Mouse (Mus musculus) intestine, embryonic 14.5 days (tissue): ENCODE results near the gene Supt3. TPM values are rescaled to one million over a fixed set of nuclear protein-coding genes. Genes with fewer than 3 reads are reported as not detected.
A peak's percentile ranks its signal among the peaks of the same experiment; 100 is the strongest.

ENCODE experiments used
- ATAC-seq: fragments of 200-750 bp; cut with Nextera tagmentation; replicated peaks from 2 replicates; pipeline ENCODE4 v1.8.0; 2017; ENCODE audit warnings: low read depth, moderate number of reproducible peaks, moderate TSS enrichment, moderate library complexity; ENCODE audit not compliant: low FRiP score, low TSS enrichment
- DNase-seq: peaks from one replicate; pipeline ENCODE4 v3.0.0-alpha.2; 2018; ENCODE audit warnings: low spot score
- H3K27ac ChIP-seq: fragments of 300-500 bp; sonication (generic); 2 replicates; pipeline ENCODE4 v1.5.1; 2014; ENCODE audit warnings: low read depth, mild to moderate bottlenecking, control low read depth
- H3K27me3 ChIP-seq: fragments of 300-500 bp; sonication (generic); replicated peaks from 2 replicates; pipeline ENCODE4 v1.6.1; 2014; ENCODE audit warnings: low read length, control low read depth; ENCODE audit not compliant: control insufficient read depth, insufficient read depth
- H3K36me3 ChIP-seq: fragments of 300-500 bp; sonication (generic); 2 replicates; pipeline ENCODE4 v1.6.1; 2014; ENCODE audit warnings: low read length, control low read depth; ENCODE audit not compliant: control insufficient read depth, insufficient read depth
- H3K4me1 ChIP-seq: fragments of 300-500 bp; sonication (generic); replicated peaks from 2 replicates; pipeline ENCODE4 v1.6.1; 2014; ENCODE audit warnings: low read length, control low read depth, mixed read lengths; ENCODE audit not compliant: control insufficient read depth, insufficient read depth
- H3K4me2 ChIP-seq: fragments of 300-500 bp; sonication (generic); 2 replicates; pipeline ENCODE4 v1.6.1; 2014; ENCODE audit warnings: low read length
- H3K4me3 ChIP-seq: fragments of 300-500 bp; sonication (generic); 2 replicates; pipeline ENCODE4 v1.5.1; 2014; ENCODE audit warnings: low read depth, low read length, control low read depth, mixed read lengths
- H3K9ac ChIP-seq: fragments of 300-500 bp; sonication (generic); 2 replicates; pipeline ENCODE4 v1.6.1; 2014; ENCODE audit warnings: mild to moderate bottlenecking, low read length
- H3K9me3 ChIP-seq: fragments of 300-500 bp; sonication (generic); 2 replicates; pipeline ENCODE4 v1.6.1; 2016; ENCODE audit warnings: low read length, control low read depth; ENCODE audit not compliant: control insufficient read depth
- WGBS: fragments of 180-500 bp; shearing (Covaris S2); extraction: QIAGEN DNeasy Blood & Tissue Kit; methylation state at CpG from one replicate; pipeline ENCODE4 v1.1.7; 2014; 5-methylcytosine and 5-hydroxymethylcytosine counted together
- polyA plus RNA-seq: library from polyadenylated mRNA; unstranded; fragments of >200 nt; fragmentation: Nextera tagmentation; extraction: Ambion mirVana; gene quantifications from 2 replicates; pipeline ENCODE4 v1.2.1, GENCODE M21; 2014

Gene Supt3
- polyA plus RNA-seq, 1 experiment from 2014 or later, result 18.8 TPM

- ATAC-seq, result no peak
- no peak overlapping the region for H3K27ac ChIP-seq
- no peaks in the 10 kb centered on the region for H3K27me3 ChIP-seq
- H3K4me2 ChIP-seq, result no peak overlapping the region
- H3K4me1 ChIP-seq, result no peaks in the 10 kb centered on the region
- H3K36me3 ChIP-seq, result 0 out of 2 replicates have a peak, but pooled peaks cover 6% of the 10 kb centered on the region
- 95% methylated on average over 12 of the region's 12 CpGs for WGBS
- no peak for DNase-seq
- H3K9me3 ChIP-seq, result no peaks in the 10 kb centered on the region
- H3K4me3 ChIP-seq, result no peak overlapping the region
- no peak overlapping the region for H3K9ac ChIP-seq
These were observed 15.4 kb downstream of the Supt3 start for GRCm38 (mm10) chr17:44792218-44792917.

DNA sequence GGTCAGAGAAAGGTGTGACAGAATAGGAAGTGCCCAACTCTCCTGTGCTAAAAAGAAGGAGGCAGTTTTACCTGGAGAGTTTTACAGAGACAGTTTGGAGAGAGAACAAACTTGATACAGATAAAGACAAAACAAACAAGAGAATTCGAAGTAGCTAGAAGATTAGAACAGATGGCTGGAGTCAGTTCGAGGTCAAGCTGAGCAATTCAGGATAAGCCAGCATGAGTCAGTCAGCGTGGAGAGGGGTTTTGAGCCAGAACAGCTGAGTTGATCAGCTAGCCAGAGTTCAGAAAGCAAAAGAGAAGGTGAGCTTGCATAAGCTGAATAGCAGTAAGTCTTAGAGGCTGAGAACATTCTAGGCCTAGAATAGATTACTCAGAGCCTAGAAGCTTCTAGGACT is 20.4 kb downstream of the Supt3 start:
- WGBS, result 49% methylated on average over 3 of the region's 3 CpGs
- no peak for DNase-seq
- ATAC-seq, result no peak
- Histone ChIP-seq H3K4me3 (no peak overlapping the region), H3K9ac (no peak overlapping the region), H3K4me1 (no peaks in the 10 kb centered on the region), H3K9me3 (no peaks in the 10 kb centered on the region), H3K4me2 (no peak overlapping the region), H3K27ac (no peak overlapping the region), H3K36me3 (0 out of 2 replicates have a peak, but pooled peaks cover 6% of the 10 kb centered on the region), H3K27me3 (no peaks in the 10 kb centered on the region)

DNA sequence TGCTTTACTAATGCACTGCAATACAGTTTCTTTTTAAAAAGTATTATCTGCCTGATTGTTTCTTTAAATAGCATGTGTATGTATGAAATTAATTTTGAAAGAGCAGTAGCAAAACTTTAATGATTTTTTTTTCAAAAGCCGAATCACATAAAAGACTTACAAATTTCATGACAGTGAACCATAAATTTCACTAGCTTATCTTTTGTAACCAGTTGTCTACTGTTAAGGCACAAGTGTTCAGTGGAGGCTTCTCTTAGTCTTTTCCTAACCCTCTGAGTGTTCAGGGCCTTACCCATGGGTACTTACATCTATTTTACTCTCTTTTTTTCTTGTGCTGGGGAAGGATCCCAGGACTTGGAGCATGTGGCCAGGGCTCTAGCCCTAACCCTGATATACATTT is 30.1 kb downstream of the Supt3 start:
- peaks cover 6% of the 10 kb centered on the region for H3K4me1 ChIP-seq
- no peak overlapping the region for H3K4me3 ChIP-seq
- ATAC-seq (no peak), DNase-seq (no peak)
- WGBS, result 84% methylated on average over 1 of the region's 1 CpGs
- H3K9me3 ChIP-seq, result no peaks in the 10 kb centered on the region
- H3K27me3 ChIP-seq, result no peaks in the 10 kb centered on the region
- H3K27ac ChIP-seq, result no peak overlapping the region
- H3K9ac ChIP-seq, result no peak overlapping the region
- H3K36me3 ChIP-seq, result no peaks in the 10 kb centered on the region
- H3K4me2 ChIP-seq, result no peak overlapping the region

DNA sequence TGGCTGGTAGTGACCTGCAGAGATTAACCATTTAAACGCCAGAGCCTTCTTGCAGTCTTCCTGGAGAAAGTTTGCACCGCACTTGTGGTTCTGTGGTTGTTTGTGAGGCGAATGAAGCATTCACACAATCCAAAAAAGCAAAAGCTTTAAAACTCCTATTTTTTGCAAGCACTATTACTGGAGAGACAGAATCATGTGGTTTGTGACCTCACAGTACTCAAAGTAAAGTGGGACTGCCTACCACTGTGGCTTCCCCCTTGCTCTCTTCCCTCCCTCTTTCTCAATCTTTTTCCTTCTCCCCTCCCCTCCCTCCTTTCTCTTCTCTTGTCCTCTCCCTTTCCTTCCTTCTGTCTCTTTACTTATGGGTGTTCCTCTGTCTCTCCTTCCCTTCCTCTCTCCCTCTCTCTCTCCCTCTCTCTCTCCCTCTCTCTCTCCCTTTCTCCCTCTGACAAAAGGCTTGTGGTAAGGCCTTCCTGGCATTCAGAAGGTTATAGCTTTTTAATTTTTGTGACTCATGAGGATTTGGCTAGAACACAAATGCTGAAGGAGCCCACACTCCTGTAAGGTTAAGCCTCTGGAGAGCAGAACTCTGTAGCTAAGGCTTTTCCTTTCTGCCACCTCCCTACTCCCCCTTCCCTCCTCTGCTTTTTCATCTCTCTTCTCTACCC is 37.7 kb downstream of the Supt3 start, which contains the start of gene Runx2:
Gene Runx2 (minus strand): TSS at position 290 of the 668 bp plus-strand sequence.
- no peak for DNase-seq
- H3K9ac ChIP-seq, result no peak within 1 kb of the TSS
- 0 out of 2 replicates have a peak, but pooled peaks cover 5% of the 10 kb centered on the region for H3K4me1 ChIP-seq
- H3K27me3 ChIP-seq, result no peaks in the 10 kb centered on the region
- no peaks in the 10 kb centered on the region for H3K9me3 ChIP-seq
- peak within 1 kb of the TSS; percentile 1; the same call in 1 of the 2 replicates for H3K4me2 ChIP-seq
- no peak within 1 kb of the TSS for H3K27ac ChIP-seq
- H3K4me3 ChIP-seq, result no peak within 1 kb of the TSS
- no peak for ATAC-seq
- WGBS, result 42% methylated on average over 3 of the region's 3 CpGs
- H3K36me3 ChIP-seq, result no peaks in the 10 kb centered on the region

- DNase-seq (no peak), ATAC-seq (no peak)
- no peaks in the 10 kb centered on the region for H3K27me3 ChIP-seq
- H3K4me2 ChIP-seq, result no peak overlapping the region
- 0 out of 2 replicates have a peak, but pooled peaks cover 5% of the 10 kb centered on the region for H3K4me1 ChIP-seq
- WGBS, result 81% methylated on average over 2 of the region's 2 CpGs
- no peaks in the 10 kb centered on the region for H3K36me3 ChIP-seq
- H3K4me3 ChIP-seq, result no peak overlapping the region
- no peaks in the 10 kb centered on the region for H3K9me3 ChIP-seq
- H3K27ac ChIP-seq, result no peak overlapping the region
- no peak overlapping the region for H3K9ac ChIP-seq
These were observed 41.9 kb downstream of the Supt3 start for GRCm38 (mm10) chr17:44818825-44819224.

DNA sequence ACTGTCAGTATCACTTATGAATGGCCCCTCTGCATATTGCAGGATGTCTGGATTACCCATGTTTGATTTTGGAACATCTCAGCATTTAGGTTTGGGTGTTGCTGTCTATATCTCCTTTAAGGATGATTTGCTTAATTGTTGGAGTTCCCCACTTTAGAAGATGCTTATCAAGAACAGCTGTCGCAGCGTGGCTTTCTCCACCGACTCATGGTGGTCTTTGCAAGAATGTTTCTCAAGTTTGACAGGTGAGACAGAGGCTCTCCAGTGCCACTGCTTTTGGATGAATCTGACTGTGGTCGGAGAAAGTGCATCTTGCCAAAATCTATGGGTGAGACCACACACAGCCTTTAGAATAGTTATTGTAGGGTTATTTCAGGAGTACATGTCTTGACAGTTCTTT is 42.9 kb downstream of the Supt3 start:
- WGBS, result 56% methylated on average over 4 of the region's 4 CpGs
- ATAC-seq, result no peak
- H3K9me3 ChIP-seq, result no peaks in the 10 kb centered on the region

GRCm38 (mm10) chr17:44821940-44822339 is 45.0 kb downstream of the Supt3 start:
- Histone ChIP-seq H3K4me2 (no peak overlapping the region), H3K9me3 (no peaks in the 10 kb centered on the region), H3K36me3 (no peaks in the 10 kb centered on the region), H3K4me3 (no peak overlapping the region), H3K4me1 (no peaks in the 10 kb centered on the region), H3K27me3 (no peaks in the 10 kb centered on the region), H3K27ac (no peak overlapping the region), H3K9ac (no peak overlapping the region)
- ATAC-seq (no peak), DNase-seq (no peak)
- WGBS, result 87% methylated on average over 5 of the region's 5 CpGs

More for the DNA sequence above, 42.9 kb downstream of the Supt3 start:
- H3K36me3 ChIP-seq, result no peaks in the 10 kb centered on the region
- no peak overlapping the region for H3K4me3 ChIP-seq
- H3K9ac ChIP-seq, result no peak overlapping the region
- DNase-seq, result no peak
- no peak overlapping the region for H3K27ac ChIP-seq
- H3K4me1 ChIP-seq, result no peaks in the 10 kb centered on the region
- H3K27me3 ChIP-seq, result no peaks in the 10 kb centered on the region
- no peak overlapping the region for H3K4me2 ChIP-seq

GRCm38 (mm10) chr17:44827124-44827523 is 50.2 kb downstream of the Supt3 start:
- WGBS, result 82% methylated on average over 3 of the region's 3 CpGs
- H3K9me3 ChIP-seq, result no peaks in the 10 kb centered on the region
- H3K9ac ChIP-seq, result no peak overlapping the region
- no peak overlapping the region for H3K4me3 ChIP-seq
- H3K27ac ChIP-seq, result no peak overlapping the region
- H3K4me1 ChIP-seq, result no peaks in the 10 kb centered on the region
- no peaks in the 10 kb centered on the region for H3K36me3 ChIP-seq
- H3K27me3 ChIP-seq, result no peaks in the 10 kb centered on the region
- ATAC-seq (no peak), DNase-seq (no peak)
- H3K4me2 ChIP-seq, result no peak overlapping the region
